Mouse (Mus musculus): ENCODE measurements at regions not wholly inside any gene's neighbourhood (a gene's known extent, or its start where the extent isn't known, plus 50 kb on each side); places are given as distances from the start of the nearest gene placed in this dataset.

DNA sequence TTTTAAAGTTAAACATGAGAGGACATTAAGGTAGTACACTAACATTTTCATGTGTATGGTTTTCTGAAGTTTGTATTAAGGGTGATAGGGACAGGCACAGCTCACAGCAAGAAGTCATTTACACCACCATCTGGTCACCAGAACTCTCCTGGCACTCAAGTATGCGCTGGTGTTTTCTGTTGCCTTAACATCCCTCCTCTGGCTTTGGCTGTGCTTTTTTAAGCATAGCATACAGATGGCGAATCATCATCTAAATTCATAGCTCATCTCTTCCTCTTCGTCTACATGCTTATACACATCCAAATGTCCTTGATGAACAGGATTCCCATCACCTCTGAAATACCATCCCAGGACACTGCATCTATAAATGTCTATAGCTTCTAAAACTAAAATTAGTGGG, 148.7 kb downstream of the Fam198b start:
- no peak for TF ChIP-seq CTCF (IDR thresholded peaks at IDR 0.05; ENCODE audit: control insufficient read depth, insufficient read depth, insufficient read length)
- TF ChIP-seq MAX (IDR thresholded peaks at IDR 0.05) = no peak
- TF ChIP-seq CEBPB (IDR thresholded peaks at IDR 0.05; ENCODE audit: low read depth) = no peak
- no peak for TF ChIP-seq USF1 (IDR thresholded peaks at IDR 0.05; ENCODE audit: low read depth)
- TF ChIP-seq FOSL1 (IDR thresholded peaks at IDR 0.05; ENCODE audit: insufficient read depth, low read length, poor library complexity, severe bottlenecking) = no peak

Measured in C2C12 (cell line).